Mouse (Mus musculus) limb, embryonic 14.5 days (tissue): ENCODE data around the gene Gm49387. TPM values are rescaled to one million over a fixed set of nuclear protein-coding genes. Genes with fewer than 3 reads are reported as not detected.

Source experiments
- ATAC-seq: fragments of 200-750 bp; cut with Nextera tagmentation; 2 replicates; pipeline ENCODE4 v1.8.0; 2017; ENCODE audit warnings: low read depth, moderate number of reproducible peaks, moderate TSS enrichment; ENCODE audit not compliant: low FRiP score
- DNase-seq: peaks from one replicate; pipeline ENCODE4 v3.0.0-alpha.2; 2015; ENCODE audit warnings: low spot score
- H3K27ac ChIP-seq: fragments of 300-500 bp; sonication (generic); replicated peaks from 2 replicates; pipeline ENCODE4 v1.5.1; 2014; ENCODE audit warnings: low read depth, mild to moderate bottlenecking, low read length, moderate library complexity, mixed read lengths
- H3K27me3 ChIP-seq: fragments of 300-500 bp; sonication (generic); 2 replicates; pipeline ENCODE4 v1.6.1; 2014; ENCODE audit warnings: low read length, mixed read lengths; ENCODE audit not compliant: control insufficient read depth, insufficient read depth
- H3K36me3 ChIP-seq: fragments of 300-500 bp; sonication (generic); 2 replicates; pipeline ENCODE4 v1.6.1; 2014; ENCODE audit warnings: mild to moderate bottlenecking, low read length, moderate library complexity, mixed read lengths; ENCODE audit not compliant: control insufficient read depth, insufficient read depth
- H3K4me1 ChIP-seq: fragments of 300-500 bp; sonication (generic); 2 replicates; pipeline ENCODE4 v1.6.1; 2014; ENCODE audit warnings: antibody characterized with exemption, low read length, mixed read lengths; ENCODE audit not compliant: control insufficient read depth, insufficient read depth
- H3K4me2 ChIP-seq: fragments of 300-500 bp; sonication (generic); replicated peaks from 2 replicates; pipeline ENCODE4 v1.6.1; 2014; ENCODE audit warnings: low read depth, mild to moderate bottlenecking, low read length, moderate library complexity; ENCODE audit not compliant: severe bottlenecking
- H3K4me3 ChIP-seq: fragments of 300-500 bp; sonication (generic); replicated peaks from 2 replicates; pipeline ENCODE4 v1.5.1; 2014; ENCODE audit warnings: low read length
- H3K9ac ChIP-seq: fragments of 300-500 bp; sonication (generic); 2 replicates; pipeline ENCODE4 v1.6.1; 2014; ENCODE audit warnings: mild to moderate bottlenecking, low read depth, low read length, moderate library complexity; ENCODE audit not compliant: severe bottlenecking
- H3K9me3 ChIP-seq: fragments of 300-500 bp; sonication (generic); 2 replicates; pipeline ENCODE4 v1.6.1; 2016; ENCODE audit warnings: low read length; ENCODE audit not compliant: control insufficient read depth
- POLR2A ChIP-seq: fragments of 200-500 bp; IDR thresholded peaks from 2 replicates; pipeline ENCODE4 v1.8.0; 2012; ENCODE audit warnings: inconsistent platforms, mild to moderate bottlenecking, moderate library complexity, borderline replicate concordance; ENCODE audit not compliant: insufficient read depth, insufficient read length; ENCODE audit errors: extremely low read depth
- WGBS: fragments of 180-500 bp; shearing (Covaris S2); extraction: QIAGEN DNeasy Blood & Tissue Kit; methylation state at CpG from one replicate; pipeline ENCODE4 v1.1.7; 2014; 5-methylcytosine and 5-hydroxymethylcytosine counted together
- polyA plus RNA-seq, 2 experiments: library from polyadenylated mRNA; depleted of rRNA in 1 of 2; stranded (reverse) in 1 of 2; unstranded in 1 of 2; fragments of >200 nt; fragmentation: Nextera tagmentation in 1 of 2; extraction: Ambion mirVana in 1 of 2; gene quantifications; 2 replicates each; pipeline versions ENCODE4 v1.2.1 to v1.2.3; 2012 to 2014

Gm49387 gene
- polyA plus RNA-seq, 2 experiments, result 3.0 TPM; not detected in 1

DNA sequence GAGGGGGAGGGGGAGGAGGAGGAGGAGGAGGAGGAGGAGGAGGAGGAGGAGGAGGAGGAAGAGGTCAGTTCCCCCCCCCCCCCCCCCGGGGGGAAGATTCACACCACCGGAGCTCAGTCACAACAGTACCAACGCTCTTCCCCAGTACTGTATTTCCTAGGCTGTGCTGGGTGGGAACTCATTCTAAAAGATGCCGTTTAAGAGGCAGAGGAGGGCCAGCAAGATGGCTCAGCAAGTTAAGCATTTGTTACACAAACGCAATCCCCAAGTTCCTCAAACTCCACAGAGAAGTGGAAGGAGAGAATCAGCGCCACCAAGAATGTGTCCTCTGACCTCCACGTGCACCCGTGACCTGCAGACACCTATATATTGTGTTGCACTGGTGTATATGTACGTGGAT is 57.6 kb downstream of the Gm49387 start:
- H3K9me3 ChIP-seq, result no peaks in the 10 kb centered on the region
- no peak overlapping the region for H3K27ac ChIP-seq
- DNase-seq (no peak), ATAC-seq (no peak)
- H3K9ac ChIP-seq, result no peak overlapping the region
- H3K36me3 ChIP-seq, result no peaks in the 10 kb centered on the region
- no peaks in the 10 kb centered on the region for H3K27me3 ChIP-seq
- H3K4me1 ChIP-seq, result no peaks in the 10 kb centered on the region
- WGBS, result 92% methylated on average over 8 of the region's 9 CpGs
- no peak overlapping the region for H3K4me3 ChIP-seq
- no peak overlapping the region for H3K4me2 ChIP-seq
- TF ChIP-seq POLR2A, result no peak

DNA sequence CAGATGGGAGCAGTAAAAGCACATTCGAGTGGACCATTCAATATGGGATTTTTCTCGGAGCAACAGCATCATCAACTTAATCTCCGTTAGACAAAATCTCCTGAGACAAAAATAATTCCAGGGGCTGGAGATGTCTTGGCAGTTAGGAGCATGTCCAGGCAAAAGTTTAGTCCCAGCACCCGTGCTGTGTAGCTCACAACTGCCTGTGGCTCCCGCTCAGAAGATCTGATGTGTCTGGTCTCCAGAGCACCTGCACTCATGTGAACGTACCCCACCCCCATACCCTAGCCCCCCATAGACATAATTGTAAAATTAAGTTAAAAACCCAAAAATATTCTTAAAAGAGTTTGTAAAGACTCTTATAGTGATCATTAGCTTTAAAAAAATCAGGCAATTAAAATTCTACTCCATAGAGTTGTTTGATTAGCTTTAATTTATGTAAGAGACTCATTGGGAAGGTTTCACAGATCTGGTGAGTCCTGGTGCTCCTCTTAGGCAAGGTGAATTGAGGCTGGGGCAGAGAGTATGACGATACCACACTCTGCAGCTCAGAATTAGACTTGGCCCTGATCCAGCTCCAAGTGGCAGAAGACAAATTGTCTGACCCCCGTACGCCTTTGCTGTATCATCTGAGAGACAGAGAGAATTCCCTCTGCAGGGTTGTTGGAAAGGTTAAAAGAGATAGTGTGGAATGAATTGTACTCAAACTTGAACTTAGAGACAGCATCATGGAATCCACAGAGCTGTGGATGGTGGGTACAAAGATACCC is 62.5 kb downstream of the Gm49387 start:
- ATAC-seq, result no peak; the same call in 1 of the 2 replicates
- 33% methylated on average over 9 of the region's 9 CpGs for WGBS
- Histone ChIP-seq H3K4me3 (no peak overlapping the region), H3K27ac (no peak overlapping the region), H3K27me3 (no peaks in the 10 kb centered on the region), H3K4me2 (no peak overlapping the region), H3K9ac (no peak overlapping the region), H3K36me3 (no peaks in the 10 kb centered on the region), H3K9me3 (no peaks in the 10 kb centered on the region), H3K4me1 (peaks cover 9% of the 10 kb centered on the region; the same call in 1 of the 2 replicates)
- no peak for TF ChIP-seq POLR2A
- no peak for DNase-seq

DNA sequence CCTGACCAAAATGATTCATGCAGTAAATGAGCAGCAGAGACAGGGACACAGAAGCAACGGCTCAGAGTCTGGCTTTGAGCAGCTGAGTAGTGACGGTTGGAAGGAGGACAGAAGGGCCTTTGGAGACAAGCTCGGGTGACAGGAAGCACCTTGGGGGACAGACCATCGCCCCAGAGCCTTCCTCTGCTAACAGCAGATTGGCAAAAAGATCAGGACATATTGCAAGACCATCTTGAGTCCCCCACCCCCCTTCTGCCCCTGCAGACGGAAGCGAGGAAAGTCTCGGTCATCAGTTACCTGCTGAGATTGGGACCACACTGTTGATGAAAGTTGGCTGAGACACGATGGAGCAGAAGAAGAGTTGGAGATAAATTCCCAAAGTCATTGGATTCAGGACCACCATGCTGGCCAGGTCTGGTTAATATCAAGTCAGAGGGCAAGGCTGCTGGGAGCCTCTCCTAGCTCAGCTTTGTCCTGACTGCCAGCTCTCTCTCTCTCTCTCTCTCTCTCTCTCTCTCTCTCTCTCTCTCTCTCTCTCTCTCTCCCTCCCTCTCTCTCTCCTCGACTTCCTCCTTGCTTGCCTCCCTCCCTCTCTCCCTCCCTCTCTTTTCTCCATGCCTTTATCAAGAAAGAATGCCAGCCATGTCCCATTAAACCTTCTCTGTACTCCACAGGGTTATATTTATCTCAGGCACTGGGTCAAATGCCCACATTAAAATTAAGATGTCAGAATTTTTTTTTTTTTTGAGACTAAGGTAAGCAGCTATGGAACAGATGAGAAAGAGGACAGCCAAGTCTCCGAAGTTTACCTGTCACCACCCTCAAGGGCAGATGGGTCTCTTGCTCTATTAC is 63.6 kb downstream of the Gm49387 start:
- WGBS, result 42% methylated on average over 10 of the region's 10 CpGs
- ATAC-seq (no peak; the same call in 1 of the 2 replicates), DNase-seq (no peak)
- Histone ChIP-seq H3K27me3 (no peaks in the 10 kb centered on the region), H3K9ac (no peak overlapping the region), H3K4me2 (no peak overlapping the region), H3K36me3 (no peaks in the 10 kb centered on the region), H3K9me3 (no peaks in the 10 kb centered on the region), H3K4me1 (peaks cover 9% of the 10 kb centered on the region; the same call in 1 of the 2 replicates), H3K4me3 (no peak overlapping the region), H3K27ac (no peak overlapping the region)
- TF ChIP-seq POLR2A, result no peak

DNA sequence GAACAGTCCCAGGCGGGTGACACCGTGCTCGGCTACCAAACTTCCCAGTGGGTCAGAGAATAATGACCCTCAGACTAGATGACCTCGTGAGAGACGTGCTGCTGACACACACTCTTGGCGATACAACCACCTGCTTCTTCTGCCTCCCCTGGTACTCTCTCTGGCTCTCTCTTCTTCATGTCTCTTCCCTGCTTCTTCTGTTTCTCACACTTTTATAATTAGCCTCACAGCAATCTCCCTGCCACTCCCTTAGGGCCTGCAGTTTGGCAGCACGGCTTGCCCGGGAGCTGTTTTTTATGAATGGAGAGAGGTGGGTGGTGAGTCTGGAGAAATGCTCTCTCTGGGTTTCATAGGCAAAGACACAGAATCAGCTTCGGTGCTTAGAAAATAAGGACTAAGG is 64.8 kb downstream of the Gm49387 start:
- Histone ChIP-seq H3K9me3 (no peaks in the 10 kb centered on the region), H3K27ac (no peak overlapping the region), H3K9ac (no peak overlapping the region), H3K4me3 (no peak overlapping the region), H3K4me1 (peaks cover 9% of the 10 kb centered on the region; the same call in 1 of the 2 replicates), H3K4me2 (no peak overlapping the region), H3K27me3 (no peaks in the 10 kb centered on the region), H3K36me3 (no peaks in the 10 kb centered on the region)
- ATAC-seq (no peak), DNase-seq (no peak)
- WGBS, result 61% methylated on average over 9 of the region's 9 CpGs
- no peak for TF ChIP-seq POLR2A

DNA sequence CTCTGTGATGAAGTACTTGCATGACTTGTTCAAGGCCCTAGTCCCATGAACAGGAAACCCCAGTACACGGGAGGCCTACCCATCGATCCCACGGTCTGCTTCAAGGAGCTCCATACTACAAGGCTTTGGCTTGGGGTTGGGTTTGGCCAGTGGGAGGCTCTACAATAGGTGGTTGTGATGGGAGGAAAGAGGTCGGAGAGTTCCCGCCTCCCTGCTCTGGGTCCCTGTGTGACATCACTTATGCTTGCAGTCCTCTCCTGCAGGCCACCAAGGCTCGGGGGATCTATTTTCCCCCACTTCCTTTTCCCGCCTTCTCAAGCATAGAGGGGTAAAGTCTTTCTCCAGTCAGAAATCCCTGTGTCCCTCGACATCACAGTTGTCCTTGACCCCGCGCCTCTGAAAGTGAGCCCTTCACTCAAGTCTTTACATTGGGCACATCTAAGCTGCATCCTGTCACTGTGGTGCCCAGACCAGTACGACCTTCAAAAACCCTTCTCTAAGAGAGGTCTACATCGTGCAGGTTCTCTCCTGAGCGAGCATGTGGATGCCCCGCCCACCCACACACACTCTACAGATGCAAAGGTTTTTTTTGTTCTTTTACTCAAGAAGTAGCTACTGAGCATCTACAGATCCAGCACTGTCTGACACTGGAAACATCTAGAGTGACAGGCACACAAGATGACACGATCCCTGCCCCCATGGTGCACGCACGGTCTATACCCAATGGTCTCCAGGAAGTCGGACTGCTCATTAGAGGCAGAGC is 65.6 kb downstream of the Gm49387 start:
- H3K4me2 ChIP-seq, result no peak overlapping the region
- H3K36me3 ChIP-seq, result no peaks in the 10 kb centered on the region
- TF ChIP-seq POLR2A, result no peak
- WGBS, result 91% methylated on average over 18 of the region's 18 CpGs
- H3K4me1 ChIP-seq, result peaks cover 9% of the 10 kb centered on the region; the same call in 1 of the 2 replicates
- no peak overlapping the region for H3K4me3 ChIP-seq
- no peaks in the 10 kb centered on the region for H3K27me3 ChIP-seq
- no peak overlapping the region for H3K9ac ChIP-seq
- no peak overlapping the region for H3K27ac ChIP-seq
- DNase-seq (no peak), ATAC-seq (no peak)
- H3K9me3 ChIP-seq, result no peaks in the 10 kb centered on the region
